Mouse (Mus musculus): ENCODE measurements around the gene Jpt1. TPM values are rescaled to one million over a fixed set of nuclear protein-coding genes. Genes with fewer than 3 reads are reported as not detected.

Gene Jpt1
- polyA plus RNA-seq, 1 experiment from 2014 or later: 263 TPM

GRCm38 (mm10) chr11:115513271-115514237 is 633 bp downstream of the Jpt1 start:
- Histone ChIP-seq H3K4me1 (replicated peaks; ENCODE audit: control insufficient read depth, insufficient read depth, low read length) (peaks cover 8% of the 10 kb centered on the region), H3K36me3 (ENCODE audit: control insufficient read depth, insufficient read depth) (no peaks in the 10 kb centered on the region), H3K4me2 (replicated peaks; ENCODE audit: low read depth) (peak overlapping the region; percentile 84), H3K4me3 (ENCODE audit: low read depth, low read length) (peak overlapping the region; percentile 86), H3K9ac (ENCODE audit: low read depth, low read length) (peak overlapping the region; percentile 89), H3K9me3 (ENCODE audit: control insufficient read depth) (no peaks in the 10 kb centered on the region), H3K27me3 (replicated peaks; ENCODE audit: control insufficient read depth, insufficient read depth, low read length) (no peaks in the 10 kb centered on the region), H3K27ac (ENCODE audit: low read depth, low read length) (peak overlapping the region; percentile 70)
- 0% methylated on average over 57 of the region's 57 CpGs for WGBS
- TF ChIP-seq CTCF (IDR thresholded peaks at IDR 0.05; ENCODE audit: low read depth): no peak
- peak; percentile 61 for ATAC-seq

GRCm38 (mm10) chr11:115512407-115513183 is 1.6 kb downstream of the Jpt1 start:
- peak overlapping the region; percentile 86 for H3K4me3 ChIP-seq (ENCODE audit: low read depth, low read length)
- no peaks in the 10 kb centered on the region for H3K9me3 ChIP-seq (ENCODE audit: control insufficient read depth)
- no peaks in the 10 kb centered on the region for H3K36me3 ChIP-seq (ENCODE audit: control insufficient read depth, insufficient read depth)
- H3K27me3 ChIP-seq (replicated peaks; ENCODE audit: control insufficient read depth, insufficient read depth, low read length): no peaks in the 10 kb centered on the region
- H3K27ac ChIP-seq (ENCODE audit: low read depth, low read length): peak overlapping the region; percentile 70
- H3K4me1 ChIP-seq (replicated peaks; ENCODE audit: control insufficient read depth, insufficient read depth, low read length): peaks cover 8% of the 10 kb centered on the region
- peak overlapping the region; percentile 84 for H3K4me2 ChIP-seq (replicated peaks; ENCODE audit: low read depth)
- peak overlapping the region; percentile 89 for H3K9ac ChIP-seq (ENCODE audit: low read depth, low read length)
- peak; percentile 45 for ATAC-seq
- TF ChIP-seq CTCF (IDR thresholded peaks at IDR 0.05; ENCODE audit: low read depth): no peak
- WGBS: 9% methylated on average over 8 of the region's 8 CpGs

GRCm38 (mm10) chr11:115512004-115512403 is 2.2 kb downstream of the Jpt1 start:
- peak overlapping the region; percentile 84 for H3K4me2 ChIP-seq (replicated peaks; ENCODE audit: low read depth)
- no peaks in the 10 kb centered on the region for H3K36me3 ChIP-seq (ENCODE audit: control insufficient read depth, insufficient read depth)
- WGBS: 34% methylated on average over 3 of the region's 3 CpGs
- no peaks in the 10 kb centered on the region for H3K27me3 ChIP-seq (replicated peaks; ENCODE audit: control insufficient read depth, insufficient read depth, low read length)
- H3K9me3 ChIP-seq (ENCODE audit: control insufficient read depth): no peaks in the 10 kb centered on the region
- H3K9ac ChIP-seq (ENCODE audit: low read depth, low read length): peak overlapping the region; percentile 24
- no peak for TF ChIP-seq CTCF (IDR thresholded peaks at IDR 0.05; ENCODE audit: low read depth)
- H3K4me1 ChIP-seq (replicated peaks; ENCODE audit: control insufficient read depth, insufficient read depth, low read length): peaks cover 8% of the 10 kb centered on the region
- H3K4me3 ChIP-seq (ENCODE audit: low read depth, low read length): peak overlapping the region; percentile 86; the same call in 1 of the 2 replicates
- ATAC-seq: no peak
- peak overlapping the region; percentile 70 for H3K27ac ChIP-seq (ENCODE audit: low read depth, low read length)

GRCm38 (mm10) chr11:115511121-115511520 is 3.1 kb downstream of the Jpt1 start:
- no peak overlapping the region for H3K27ac ChIP-seq (ENCODE audit: low read depth, low read length)

GRCm38 (mm10) chr11:115510507-115510888 is 3.7 kb downstream of the Jpt1 start:
- Histone ChIP-seq H3K9me3 (ENCODE audit: control insufficient read depth) (no peaks in the 10 kb centered on the region), H3K4me3 (ENCODE audit: low read depth, low read length) (no peak overlapping the region), H3K27ac (ENCODE audit: low read depth, low read length) (peak overlapping the region; percentile 84), H3K4me2 (replicated peaks; ENCODE audit: low read depth) (peak overlapping the region; percentile 84; the same call in 1 of the 2 replicates), H3K27me3 (replicated peaks; ENCODE audit: control insufficient read depth, insufficient read depth, low read length) (no peaks in the 10 kb centered on the region), H3K36me3 (ENCODE audit: control insufficient read depth, insufficient read depth) (no peaks in the 10 kb centered on the region), H3K4me1 (replicated peaks; ENCODE audit: control insufficient read depth, insufficient read depth, low read length) (peaks cover 8% of the 10 kb centered on the region), H3K9ac (ENCODE audit: low read depth, low read length) (no peak overlapping the region)
- WGBS: 40% methylated on average over 5 of the region's 5 CpGs
- no peak for TF ChIP-seq CTCF (IDR thresholded peaks at IDR 0.05; ENCODE audit: low read depth)
- no peak for ATAC-seq

More at GRCm38 (mm10) chr11:115511121-115511520, 3.1 kb downstream of the Jpt1 start:
- H3K4me2 ChIP-seq (replicated peaks; ENCODE audit: low read depth): peak overlapping the region; percentile 84
- H3K4me3 ChIP-seq (ENCODE audit: low read depth, low read length): peak overlapping the region; percentile 86; the same call in 1 of the 2 replicates
- TF ChIP-seq CTCF (IDR thresholded peaks at IDR 0.05; ENCODE audit: low read depth): no peak
- H3K9ac ChIP-seq (ENCODE audit: low read depth, low read length): no peak overlapping the region
- 51% methylated on average over 2 of the region's 2 CpGs for WGBS
- no peak for ATAC-seq
- no peaks in the 10 kb centered on the region for H3K36me3 ChIP-seq (ENCODE audit: control insufficient read depth, insufficient read depth)
- peaks cover 8% of the 10 kb centered on the region for H3K4me1 ChIP-seq (replicated peaks; ENCODE audit: control insufficient read depth, insufficient read depth, low read length)
- no peaks in the 10 kb centered on the region for H3K27me3 ChIP-seq (replicated peaks; ENCODE audit: control insufficient read depth, insufficient read depth, low read length)
- H3K9me3 ChIP-seq (ENCODE audit: control insufficient read depth): no peaks in the 10 kb centered on the region
